Mouse (Mus musculus): ENCODE results near the gene Rai1. TPM values are rescaled to one million over a fixed set of nuclear protein-coding genes. Genes with fewer than 3 reads are reported as not detected.

Gene Rai1
- total and polyA plus RNA-seq, 3 experiments: 6.6 to 22.6 (median 15.4) TPM

- Histone ChIP-seq H3K4me3 (replicated peaks in 1 of 3; ENCODE audit: low read depth in 2 of 3, low read length in 2 of 3, poor library complexity in 1 of 3) (no peak overlapping the region), H3K4me2 (ENCODE audit: insufficient read depth, low read depth, poor library complexity, severe bottlenecking) (no peak overlapping the region), H3K27ac (ENCODE audit: insufficient read depth, low read depth) (peak overlapping the region; percentile 29), H3K9ac (ENCODE audit: insufficient read depth, low read depth) (no peak overlapping the region), H3K9me3 (replicated peaks; ENCODE audit: low read length) (peaks cover 9% of the 10 kb centered on the region), H3K36me3 (replicated peaks in 1 of 2; ENCODE audit: control insufficient read depth in 1 of 2, insufficient read depth in 1 of 2, low read length in 1 of 2) (peaks cover 33 to 75% of the 10 kb centered on the region in 2 experiments), H3K27me3 (replicated peaks) (no peaks in the 10 kb centered on the region), H3K79me2 (replicated peaks; ENCODE audit: control insufficient read depth, extremely low read depth, insufficient read depth, poor library complexity, severe bottlenecking) (no peaks in the 10 kb centered on the region), H3K4me1 (ENCODE audit: control insufficient read depth in 1 of 2, insufficient read depth in 2 of 2) (peaks cover 44 to 86% of the 10 kb centered on the region in 2 experiments)
- in situ Hi-C loops (cut with MboI; ENCODE audit: low pct_ligation_motif_present, low pct_unique_long_range_greater_than_20kb, low sequenced_read_pairs) (no loop called here), dilution Hi-C loops (cut with MboI; ENCODE audit: extremely low pct_ligation_motif_present, extremely low pct_unique_long_range_greater_than_20kb, low sequenced_read_pairs) (no loop called here)
- no peak for DNase-seq (ENCODE audit: extremely low read depth)
- no peak for TF ChIP-seq MXI1 (IDR thresholded peaks at IDR 0.05; ENCODE audit: low read depth, low read length)
- TF ChIP-seq HCFC1 (IDR thresholded peaks at IDR 0.05; ENCODE audit: low read depth, low read length): no peak
- no peak for TF ChIP-seq GABPA (IDR thresholded peaks at IDR 0.05; ENCODE audit: insufficient replicate concordance, low read depth, low read length)
- no peak for TF ChIP-seq NELFE (IDR thresholded peaks at IDR 0.05; ENCODE audit: low read depth, low read length)
- no peak for TF ChIP-seq CHD1 (IDR thresholded peaks at IDR 0.05; ENCODE audit: low read depth, low read length)
- TF ChIP-seq SMC3 (IDR thresholded peaks at IDR 0.05; ENCODE audit: low read depth, low read length): no peak
- TF ChIP-seq POLR2AphosphoS2 (IDR thresholded peaks at IDR 0.05; ENCODE audit: low read depth, low read length): no peak
- TF ChIP-seq RCOR1 (conservative IDR thresholded peaks at IDR 0.05; ENCODE audit: low read depth, low read length): no peak
- TF ChIP-seq POLR2A (IDR thresholded peaks at IDR 0.05; ENCODE audit: low read depth, low read length): no peak
- no peak for TF ChIP-seq E2F4 (IDR thresholded peaks at IDR 0.05; ENCODE audit: insufficient replicate concordance, low read depth, low read length)
- no peak for TF ChIP-seq RAD21 (IDR thresholded peaks at IDR 0.05; ENCODE audit: low read depth, low read length)
- TF ChIP-seq EP300 (IDR thresholded peaks at IDR 0.05; ENCODE audit: low read length): no peak
- no peak for TF ChIP-seq TCF12 (IDR thresholded peaks at IDR 0.05; ENCODE audit: low read depth, low read length)
- no peak for TF ChIP-seq NRF1 (IDR thresholded peaks at IDR 0.05; ENCODE audit: low read depth, low read length)
- TF ChIP-seq ZKSCAN1 (IDR thresholded peaks at IDR 0.05; ENCODE audit: borderline replicate concordance, low read depth, low read length): no peak
- no peak for TF ChIP-seq MEF2A (IDR thresholded peaks at IDR 0.05; ENCODE audit: borderline replicate concordance, low read depth, low read length)
These were observed 85.3 kb downstream of the Rai1 start for GRCm38 (mm10) chr11:60190055-60190641.

- no peak overlapping the region for H3K4me2 ChIP-seq (ENCODE audit: insufficient read depth, low read depth, poor library complexity, severe bottlenecking)
- H3K27me3 ChIP-seq (replicated peaks): no peaks in the 10 kb centered on the region
- no peaks in the 10 kb centered on the region for H3K79me2 ChIP-seq (replicated peaks; ENCODE audit: control insufficient read depth, extremely low read depth, insufficient read depth, poor library complexity, severe bottlenecking)
- peaks cover 31 to 74% of the 10 kb centered on the region in 2 experiments for H3K4me1 ChIP-seq (ENCODE audit: control insufficient read depth in 1 of 2, insufficient read depth in 2 of 2)
- H3K36me3 ChIP-seq (replicated peaks in 1 of 2; ENCODE audit: control insufficient read depth in 1 of 2, insufficient read depth in 1 of 2, low read length in 1 of 2): peaks cover 19 to 74% of the 10 kb centered on the region in 2 experiments
- H3K9me3 ChIP-seq (replicated peaks; ENCODE audit: low read length): peaks cover 9% of the 10 kb centered on the region
- H3K4me3 ChIP-seq (replicated peaks in 1 of 3; ENCODE audit: low read depth in 2 of 3, low read length in 2 of 3, poor library complexity in 1 of 3): no peak overlapping the region
- DNase-seq (ENCODE audit: extremely low read depth): no peak
- in situ Hi-C loops (cut with MboI; ENCODE audit: low pct_ligation_motif_present, low pct_unique_long_range_greater_than_20kb, low sequenced_read_pairs): no loop called here
- H3K27ac ChIP-seq (ENCODE audit: insufficient read depth, low read depth): no peak overlapping the region
- dilution Hi-C loops (cut with MboI; ENCODE audit: extremely low pct_ligation_motif_present, extremely low pct_unique_long_range_greater_than_20kb, low sequenced_read_pairs): no loop called here
- TF ChIP-seq CHD1 (IDR thresholded peaks at IDR 0.05; ENCODE audit: low read depth, low read length) (no peak), UBTF (IDR thresholded peaks at IDR 0.05; ENCODE audit: low read depth, low read length) (no peak), SIN3A (IDR thresholded peaks at IDR 0.05; ENCODE audit: low read length) (no peak)
- no peak overlapping the region for H3K9ac ChIP-seq (ENCODE audit: insufficient read depth, low read depth)
These were observed 87.7 kb downstream of the Rai1 start for GRCm38 (mm10) chr11:60192534-60192933.

All from CH12.LX (cell line).